Comparison of ENCODE assay signal across 11 mouse cellular contexts in genomic region chr1:118941336-118941735, GRCm38 (mm10).
DNase-seq lines count a peak whose midpoint lies in the region; ATAC-seq and TF ChIP-seq lines count a peak whose summit lies in the region.
"Had no signal": no experiment of that assay in that cellular context is flagged by ENCODE, and none has a peak within 500 bp of the region (broad histone marks: within the 10 kb centered on the region; RNA-seq: fewer than 3 reads in every experiment).

No protein-coding gene starts in this region.

- TF ChIP-seq CTCF in brain, embryonic 14.5 days (IDR thresholded peaks at IDR 0.05; ENCODE audit: borderline replicate concordance, extremely low read depth, insufficient read depth, insufficient read length): no peak

- WGBS in midbrain, embryonic 12.5 days: 61% methylated on average over 8 of the region's 8 CpGs
- WGBS in midbrain, embryonic 11.5 days: 68% methylated on average over 8 of the region's 8 CpGs
- WGBS in forebrain, embryonic 15.5 days: 34% methylated on average over 8 of the region's 8 CpGs
- WGBS in midbrain, embryonic 16.5 days: 36% methylated on average over 8 of the region's 8 CpGs

- H3K36me3 ChIP-seq in midbrain, embryonic 12.5 days: no peaks in the 10 kb centered on the region
- no peaks in the 10 kb centered on the region for H3K36me3 ChIP-seq in midbrain, embryonic 11.5 days (ENCODE audit: control insufficient read depth, insufficient read depth, low read length)
- H3K36me3 ChIP-seq in forebrain, embryonic 15.5 days: no peaks in the 10 kb centered on the region
- no peaks in the 10 kb centered on the region for H3K36me3 ChIP-seq in midbrain, embryonic 16.5 days (ENCODE audit: control insufficient read depth, insufficient read depth, low read length)

- no peak for DNase-seq in midbrain, embryonic 11.5 days (ENCODE audit: low spot score, missing footprints)
- DNase-seq in brain, embryonic 14.5 days (ENCODE audit: low read depth): peak; percentile 65
- DNase-seq in urinary bladder, postnatal 36 days (ENCODE audit: low spot score in 2 of 2): no peak
- DNase-seq in embryo, embryonic 9.5 days (ENCODE audit: extremely low spot score): no peak
- no peak for DNase-seq in embryo, embryonic 10 days (ENCODE audit: low spot score)
- DNase-seq: kidney, adult 2 months; lung, embryonic 14.5 days had no signal

- peak overlapping the region; percentile 36; the same call in 1 of the 2 replicates for H3K27ac ChIP-seq in midbrain, embryonic 12.5 days (replicated peaks)
- no peak overlapping the region for H3K27ac ChIP-seq in midbrain, embryonic 11.5 days (ENCODE audit: low read depth, low read length)
- H3K27ac ChIP-seq in forebrain, embryonic 15.5 days (replicated peaks): peak overlapping the region; percentile 12; the same call in 1 of the 2 replicates
- peak overlapping the region; percentile 52 for H3K27ac ChIP-seq in midbrain, embryonic 16.5 days (ENCODE audit: low read length)

- ATAC-seq in midbrain, embryonic 12.5 days (ENCODE audit: low FRiP score, low read depth): no peak; the same call in 1 of the 2 replicates
- ATAC-seq in midbrain, embryonic 11.5 days (ENCODE audit: low FRiP score): no peak
- ATAC-seq in forebrain, embryonic 15.5 days (replicated peaks): 0 out of 2 replicates have a peak, but pooled peaks have one; percentile 31
- ATAC-seq in midbrain, embryonic 16.5 days: peak; percentile 73

- no peaks in the 10 kb centered on the region; the same call in 1 of the 2 replicates for H3K27me3 ChIP-seq in midbrain, embryonic 12.5 days
- H3K27me3 ChIP-seq in midbrain, embryonic 11.5 days (ENCODE audit: control insufficient read depth, insufficient read depth, low read length): no peaks in the 10 kb centered on the region
- H3K27me3 ChIP-seq in forebrain, embryonic 15.5 days: no peaks in the 10 kb centered on the region
- no peaks in the 10 kb centered on the region for H3K27me3 ChIP-seq in midbrain, embryonic 16.5 days (ENCODE audit: control insufficient read depth, insufficient read depth, low read depth, low read length)
- H3K27me3 ChIP-seq: CH12.LX had no signal

- no peak overlapping the region for H3K4me3 ChIP-seq in midbrain, embryonic 12.5 days
- H3K4me3 ChIP-seq in midbrain, embryonic 11.5 days (ENCODE audit: low read depth, low read length): no peak overlapping the region
- no peak overlapping the region for H3K4me3 ChIP-seq in forebrain, embryonic 15.5 days
- no peak overlapping the region for H3K4me3 ChIP-seq in midbrain, embryonic 16.5 days (ENCODE audit: low read depth, low read length)

- no peaks in the 10 kb centered on the region for H3K9me3 ChIP-seq in midbrain, embryonic 12.5 days
- H3K9me3 ChIP-seq in midbrain, embryonic 11.5 days (ENCODE audit: control insufficient read depth, low read length): no peaks in the 10 kb centered on the region
- no peaks in the 10 kb centered on the region for H3K9me3 ChIP-seq in forebrain, embryonic 15.5 days
- H3K9me3 ChIP-seq in midbrain, embryonic 16.5 days (replicated peaks; ENCODE audit: control insufficient read depth, low read length, poor library complexity, severe bottlenecking): no peaks in the 10 kb centered on the region

- no peak overlapping the region for H3K9ac ChIP-seq in midbrain, embryonic 12.5 days (replicated peaks)
- H3K9ac ChIP-seq in midbrain, embryonic 11.5 days (ENCODE audit: low read length): no peak overlapping the region
- H3K9ac ChIP-seq in forebrain, embryonic 15.5 days (replicated peaks): no peak overlapping the region
- H3K9ac ChIP-seq in midbrain, embryonic 16.5 days (ENCODE audit: low read depth, low read length): no peak overlapping the region
- H3K9ac ChIP-seq: lung, embryonic 14.5 days had no signal

- peaks cover 24% of the 10 kb centered on the region for H3K4me1 ChIP-seq in midbrain, embryonic 12.5 days
- peaks cover 4% of the 10 kb centered on the region; the same call in 1 of the 2 replicates for H3K4me1 ChIP-seq in midbrain, embryonic 11.5 days (ENCODE audit: control insufficient read depth, insufficient read depth, low read length)
- peaks cover 20% of the 10 kb centered on the region for H3K4me1 ChIP-seq in forebrain, embryonic 15.5 days
- peaks cover 7% of the 10 kb centered on the region; the same call in 1 of the 2 replicates for H3K4me1 ChIP-seq in midbrain, embryonic 16.5 days (ENCODE audit: control insufficient read depth, insufficient read depth, low read length)

- TF ChIP-seq POLR2A in brain, embryonic 14.5 days (IDR thresholded peaks at IDR 0.05; ENCODE audit: borderline replicate concordance, extremely low read depth, insufficient read depth, insufficient read length, poor library complexity, severe bottlenecking): no peak

- H3K4me2 ChIP-seq in midbrain, embryonic 12.5 days (replicated peaks): no peak overlapping the region
- H3K4me2 ChIP-seq in midbrain, embryonic 11.5 days: no peak overlapping the region
- H3K4me2 ChIP-seq in forebrain, embryonic 15.5 days (replicated peaks): no peak overlapping the region
- no peak overlapping the region for H3K4me2 ChIP-seq in midbrain, embryonic 16.5 days (ENCODE audit: low read length)
- H3K4me2 ChIP-seq: lung, embryonic 14.5 days had no signal

Comparison
In these comparisons a context has a peak if more than half of its experiments do, and no peak if none do; other contexts are left out.
1. ATAC-seq: peak in forebrain, embryonic 15.5 days (single experiment) and midbrain, embryonic 16.5 days (single experiment); none in midbrain, embryonic 12.5 days (single experiment) and midbrain, embryonic 11.5 days (single experiment).